Mouse (Mus musculus): Measurements from ENCODE around the gene Dnajb12.

GRCm38 (mm10) chr10:59948363-59949254 lies 69.3 kb downstream of the Dnajb12 start:
- no peak for TF ChIP-seq CHD2 (IDR thresholded peaks at IDR 0.05; ENCODE audit: low read length)
- TF ChIP-seq E2F4 (IDR thresholded peaks at IDR 0.05; ENCODE audit: borderline replicate concordance, low read depth, low read length): no peak
- no peak for TF ChIP-seq CTCF (IDR thresholded peaks at IDR 0.05 in 2 of 3, conservative IDR thresholded peaks at IDR 0.05 in 1 of 3; ENCODE audit: control insufficient read depth in 1 of 3, insufficient read depth in 1 of 3, low read depth in 2 of 3, low read length in 3 of 3, poor library complexity in 1 of 3, severe bottlenecking in 1 of 3)

Data from MEL (cell line).